Mouse (Mus musculus) embryonic facial prominence, embryonic 10.5 days (tissue): ENCODE data around the gene Mast1. TPM values are rescaled to one million over a fixed set of nuclear protein-coding genes. Genes with fewer than 3 reads are reported as not detected.

Experiments used
- DNase-seq: peaks from one replicate; pipeline ENCODE4 v3.0.0-alpha.2; 2017; ENCODE audit warnings: low spot score
- H3K27ac ChIP-seq: fragments of 300-500 bp; sonication (generic); replicated peaks from 2 replicates; pipeline ENCODE4 v1.5.1; 2016; ENCODE audit warnings: mild to moderate bottlenecking
- H3K27me3 ChIP-seq: fragments of 300-500 bp; sonication (generic); replicated peaks from 2 replicates; pipeline ENCODE4 v1.6.1; 2016; ENCODE audit warnings: low read depth, mild to moderate bottlenecking; ENCODE audit not compliant: poor library complexity, severe bottlenecking
- H3K36me3 ChIP-seq: fragments of 300-500 bp; sonication (generic); replicated peaks from 2 replicates; pipeline ENCODE4 v1.6.1; 2016; ENCODE audit warnings: mild to moderate bottlenecking, moderate library complexity
- H3K4me1 ChIP-seq: fragments of 300-500 bp; sonication (generic); 2 replicates; pipeline ENCODE4 v1.6.1; 2016
- H3K4me3 ChIP-seq: fragments of 300-500 bp; sonication (generic); 2 replicates; pipeline ENCODE4 v1.5.1; 2016; ENCODE audit warnings: mild to moderate bottlenecking, moderate library complexity
- H3K9me3 ChIP-seq: fragments of 300-500 bp; sonication (generic); 2 replicates; pipeline ENCODE4 v1.6.1; 2016; ENCODE audit warnings: mild to moderate bottlenecking
- WGBS: fragments of 180-500 bp; shearing (Covaris S2); methylation state at CpG from one replicate; pipeline ENCODE4 v1.1.7; 2016; 5-methylcytosine and 5-hydroxymethylcytosine counted together
- polyA plus RNA-seq: library from polyadenylated mRNA; unstranded; fragments of >200 nt; fragmentation: Nextera tagmentation; extraction: Ambion mirVana; gene quantifications from 2 replicates; pipeline ENCODE4 v1.2.1, GENCODE M21; 2016

The Mast1 gene
- polyA plus RNA-seq, 1 experiment from 2014 or later = 3.4 TPM

DNA sequence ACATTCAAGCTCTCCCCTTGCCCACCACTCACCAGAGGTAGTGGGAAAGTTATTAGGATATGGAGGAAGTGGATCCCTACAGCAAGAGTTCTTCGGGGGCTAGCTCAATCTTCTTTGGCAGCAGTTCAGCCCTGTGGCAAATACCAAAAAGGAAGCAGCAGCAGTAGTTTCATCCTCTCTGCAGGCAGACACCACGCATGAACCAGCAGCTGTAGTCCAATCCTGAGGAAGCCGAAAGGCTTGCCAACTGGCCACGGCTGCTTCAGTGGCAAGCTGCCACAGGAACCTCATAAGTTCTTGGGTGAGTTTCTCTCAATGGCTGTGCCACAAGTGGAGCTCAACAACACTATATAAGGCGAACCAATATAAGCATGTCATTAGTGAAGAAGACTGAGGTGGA lies 41.2 kb downstream of the Mast1 start:
- H3K9me3 ChIP-seq = no peaks in the 10 kb centered on the region
- 93% methylated on average over 5 of the region's 5 CpGs for WGBS
- peaks cover 20% of the 10 kb centered on the region for H3K4me1 ChIP-seq
- H3K36me3 ChIP-seq = peaks cover 12% of the 10 kb centered on the region
- DNase-seq = no peak
- H3K4me3 ChIP-seq = no peak overlapping the region
- peaks cover 16% of the 10 kb centered on the region for H3K27me3 ChIP-seq
- H3K27ac ChIP-seq = no peak overlapping the region

- Histone ChIP-seq H3K36me3 (peaks cover 32% of the 10 kb centered on the region), H3K9me3 (no peaks in the 10 kb centered on the region), H3K4me1 (peaks cover 20% of the 10 kb centered on the region), H3K27ac (peak within 1 kb of the TSS; percentile 71), H3K4me3 (peak within 1 kb of the TSS; percentile 68), H3K27me3 (no peaks in the 10 kb centered on the region)
- DNase-seq = peak; percentile 92
- 0% methylated on average over 11 of the region's 11 CpGs for WGBS
Measured at GRCm38 (mm10) chr8:84893709-84894134, 43.4 kb downstream of the Mast1 start, which contains the start of gene Gcdh. Gene Gcdh, minus strand, starts transcription at chr8:84893921.

DNA sequence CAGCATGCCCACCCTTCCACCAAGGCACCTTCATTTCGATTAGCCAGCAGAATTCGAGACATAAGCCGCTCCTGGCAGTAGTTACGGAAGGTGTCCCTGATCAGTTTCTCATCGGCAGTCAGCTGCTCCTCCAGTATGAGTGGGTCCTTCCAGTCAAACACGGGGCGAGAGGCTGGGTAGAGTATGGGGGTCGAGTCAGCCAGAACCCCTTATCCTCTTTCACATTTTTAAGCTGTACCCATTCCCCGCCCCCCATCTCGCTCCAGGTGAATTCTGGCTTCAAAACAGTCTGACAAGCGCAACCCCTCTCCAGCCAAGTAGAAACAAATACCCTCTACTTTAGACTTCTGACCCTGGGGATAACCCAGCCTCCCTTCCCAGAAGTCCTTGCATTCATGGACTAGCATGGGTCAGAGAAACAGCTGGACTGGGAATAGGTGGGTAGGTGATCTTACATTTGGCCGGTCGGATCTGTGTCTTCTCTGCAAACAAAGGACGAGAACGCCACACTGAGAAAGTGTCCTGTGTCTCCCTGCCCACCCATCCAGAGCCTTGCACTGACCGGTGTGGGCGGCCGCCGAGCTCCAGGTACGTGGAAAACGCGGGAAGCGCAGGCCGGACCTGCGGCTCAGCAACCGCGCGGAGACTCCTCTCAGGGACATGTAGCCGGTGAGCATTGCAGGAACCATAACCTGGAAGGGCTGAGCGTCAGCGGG lies 44.0 kb downstream of the Mast1 start:
- DNase-seq = no peak
- Histone ChIP-seq H3K36me3 (peaks cover 38% of the 10 kb centered on the region), H3K4me1 (peaks cover 20% of the 10 kb centered on the region), H3K9me3 (no peaks in the 10 kb centered on the region), H3K4me3 (peak overlapping the region; percentile 68), H3K27ac (peak overlapping the region; percentile 71), H3K27me3 (no peaks in the 10 kb centered on the region)
- 13% methylated on average over 31 of the region's 31 CpGs for whole genome bisulfite sequencing

DNA sequence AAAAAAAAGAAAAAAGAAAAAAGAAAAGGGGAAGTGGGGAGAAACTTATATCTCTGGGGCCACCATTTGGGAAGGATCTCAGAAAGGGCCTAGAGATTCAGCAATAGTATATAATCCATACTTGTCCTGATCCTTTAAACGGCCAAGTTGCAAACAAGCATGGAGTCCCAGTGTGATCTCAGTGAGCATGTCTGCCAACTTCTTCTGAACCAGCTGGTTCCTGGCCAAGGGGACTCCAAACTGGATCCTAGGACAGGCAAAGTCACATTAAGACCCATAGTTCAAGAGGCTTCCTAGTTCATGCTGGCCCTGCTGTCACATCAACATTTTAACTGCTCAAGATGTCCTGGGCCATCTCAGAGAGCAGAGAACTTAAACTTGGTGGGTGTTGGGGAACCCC lies 48.0 kb downstream of the Mast1 start:
- WGBS = 89% methylated on average over 1 of the region's 1 CpGs
- no peak for DNase-seq
- peaks cover 77% of the 10 kb centered on the region for H3K36me3 ChIP-seq
- H3K4me1 ChIP-seq = peaks cover 17% of the 10 kb centered on the region
- no peak overlapping the region for H3K4me3 ChIP-seq
- no peaks in the 10 kb centered on the region for H3K9me3 ChIP-seq
- H3K27me3 ChIP-seq = no peaks in the 10 kb centered on the region
- H3K27ac ChIP-seq = no peak overlapping the region

- 99% methylated on average over 3 of the region's 3 CpGs for WGBS
- peaks cover 80% of the 10 kb centered on the region for H3K36me3 ChIP-seq
- H3K27me3 ChIP-seq = no peaks in the 10 kb centered on the region
- no peaks in the 10 kb centered on the region for H3K9me3 ChIP-seq
- DNase-seq = no peak
- peaks cover 13% of the 10 kb centered on the region for H3K4me1 ChIP-seq
- H3K27ac ChIP-seq = no peak overlapping the region
- H3K4me3 ChIP-seq = no peak overlapping the region
Measured at GRCm38 (mm10) chr8:84888280-84888679, 48.9 kb downstream of the Mast1 start.

DNA sequence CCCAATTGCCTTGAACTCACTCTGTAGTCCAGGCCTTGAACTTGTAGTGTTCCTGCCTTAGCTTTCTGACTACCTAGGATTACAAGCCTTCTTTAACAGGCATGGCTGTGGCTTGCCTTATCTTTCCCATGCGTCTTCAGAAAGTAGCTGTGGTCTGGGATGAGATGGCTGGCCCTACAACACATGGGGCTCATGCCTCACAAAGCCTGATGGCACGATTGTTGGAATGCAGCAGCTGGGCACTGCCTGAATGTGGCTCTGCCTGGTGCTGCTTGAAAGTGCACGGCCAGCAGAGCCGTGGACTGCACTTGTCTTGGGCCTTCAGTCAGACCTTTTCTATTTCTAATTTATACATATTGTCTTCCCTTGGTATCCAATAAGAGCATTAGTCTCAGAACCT lies 52.4 kb downstream of the Mast1 start:
- no peaks in the 10 kb centered on the region for H3K9me3 ChIP-seq
- H3K27ac ChIP-seq = no peak overlapping the region
- WGBS = 89% methylated on average over 4 of the region's 4 CpGs
- no peak for DNase-seq
- H3K4me3 ChIP-seq = no peak overlapping the region
- peaks cover 58% of the 10 kb centered on the region for H3K36me3 ChIP-seq
- H3K27me3 ChIP-seq = no peaks in the 10 kb centered on the region
- H3K4me1 ChIP-seq = no peaks in the 10 kb centered on the region

- H3K9me3 ChIP-seq = no peaks in the 10 kb centered on the region
- DNase-seq = no peak
- peaks cover 11% of the 10 kb centered on the region for H3K36me3 ChIP-seq
- H3K4me1 ChIP-seq = no peaks in the 10 kb centered on the region
- no peak overlapping the region for H3K27ac ChIP-seq
- WGBS = 78% methylated on average over 1 of the region's 1 CpGs
- H3K4me3 ChIP-seq = no peak overlapping the region
- no peaks in the 10 kb centered on the region for H3K27me3 ChIP-seq
Measured at GRCm38 (mm10) chr8:84878915-84879314, 58.2 kb downstream of the Mast1 start.

- no peaks in the 10 kb centered on the region for H3K9me3 ChIP-seq
- DNase-seq = no peak
- 91% methylated on average over 3 of the region's 3 CpGs for WGBS
- H3K4me3 ChIP-seq = no peak overlapping the region
- H3K27me3 ChIP-seq = peaks cover 11% of the 10 kb centered on the region
- peaks cover 8% of the 10 kb centered on the region for H3K36me3 ChIP-seq
- H3K4me1 ChIP-seq = peaks cover 7% of the 10 kb centered on the region
- H3K27ac ChIP-seq = no peak overlapping the region
Measured at GRCm38 (mm10) chr8:84877297-84878035, 59.7 kb downstream of the Mast1 start.

GRCm38 (mm10) chr8:84874339-84874738 lies 62.8 kb downstream of the Mast1 start:
- Histone ChIP-seq H3K27me3 (peaks cover 14% of the 10 kb centered on the region), H3K4me3 (no peak overlapping the region), H3K4me1 (peaks cover 16% of the 10 kb centered on the region), H3K27ac (no peak overlapping the region), H3K36me3 (peaks cover 18% of the 10 kb centered on the region), H3K9me3 (no peaks in the 10 kb centered on the region)
- 92% methylated on average over 3 of the region's 3 CpGs for WGBS
- no peak for DNase-seq

DNA sequence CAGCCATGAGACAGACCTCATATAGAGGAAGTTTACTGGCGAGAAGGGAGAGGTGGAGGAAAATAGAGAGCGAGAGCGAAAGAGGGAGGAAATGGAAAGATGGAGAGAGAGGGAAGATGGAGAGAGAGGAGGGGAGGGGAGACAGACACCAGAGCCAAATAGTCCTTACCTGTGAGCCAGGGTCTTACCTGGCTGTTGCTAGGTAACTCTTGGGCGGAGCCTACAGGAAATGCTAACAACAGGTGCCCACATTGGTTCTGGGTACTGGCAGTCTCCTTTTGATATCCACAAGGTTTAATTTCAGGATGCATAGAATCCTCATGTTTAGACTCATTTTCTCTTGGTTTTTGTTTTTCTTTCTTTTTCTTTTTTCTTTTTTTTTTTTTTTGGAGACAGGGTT lies 64.1 kb downstream of the Mast1 start:
- Histone ChIP-seq H3K4me1 (peaks cover 16% of the 10 kb centered on the region), H3K4me3 (peak overlapping the region; percentile 57), H3K36me3 (peaks cover 31% of the 10 kb centered on the region), H3K9me3 (no peaks in the 10 kb centered on the region), H3K27me3 (peaks cover 14% of the 10 kb centered on the region), H3K27ac (no peak overlapping the region)
- DNase-seq = no peak
- 69% methylated on average over 4 of the region's 4 CpGs for WGBS

- 4% methylated on average over 54 of the region's 54 CpGs for WGBS
- H3K4me3 ChIP-seq = peak overlapping the region; percentile 57
- peaks cover 14% of the 10 kb centered on the region for H3K27me3 ChIP-seq
- H3K9me3 ChIP-seq = no peaks in the 10 kb centered on the region
- H3K4me1 ChIP-seq = peaks cover 16% of the 10 kb centered on the region
- DNase-seq = peak; percentile 66
- peak overlapping the region; percentile 74 for H3K27ac ChIP-seq
- H3K36me3 ChIP-seq = peaks cover 33% of the 10 kb centered on the region
Measured at GRCm38 (mm10) chr8:84872309-84872965, 64.7 kb downstream of the Mast1 start.

- Histone ChIP-seq H3K4me1 (peaks cover 16% of the 10 kb centered on the region), H3K4me3 (peak within 1 kb of the TSS; percentile 57), H3K27me3 (peaks cover 14% of the 10 kb centered on the region), H3K9me3 (no peaks in the 10 kb centered on the region), H3K36me3 (peaks cover 39% of the 10 kb centered on the region), H3K27ac (peak within 1 kb of the TSS; percentile 74)
- WGBS = 16% methylated on average over 46 of the region's 46 CpGs
- peak; percentile 86 for DNase-seq
Measured at GRCm38 (mm10) chr8:84871376-84872308, 65.5 kb downstream of the Mast1 start, which contains the start of gene Syce2. Gene Syce2, plus strand, starts transcription at chr8:84872111.
